Mouse (Mus musculus): ENCODE measurements around the gene Xrcc6.

DNA sequence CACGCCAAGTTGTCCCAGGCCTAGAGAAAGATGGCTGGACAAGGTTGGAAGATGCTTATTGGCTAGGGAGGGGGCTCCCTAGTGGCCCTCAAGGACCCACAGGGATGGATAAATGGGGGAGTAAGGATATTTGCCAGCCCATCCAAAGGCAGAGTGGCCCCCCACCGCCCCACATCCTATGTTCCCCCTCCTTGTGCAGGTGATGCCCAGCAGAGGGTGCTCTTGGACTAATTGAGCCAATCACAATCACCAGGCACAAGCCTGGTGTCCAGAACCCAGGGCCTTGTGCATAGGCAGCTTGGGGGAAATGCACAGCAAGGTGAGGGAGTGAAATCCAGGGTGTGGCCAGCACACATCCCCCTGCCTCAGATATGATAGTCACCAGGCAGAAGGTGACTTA lies 49.4 kb upstream of the Xrcc6 start:
- TF ChIP-seq CTCF (IDR thresholded peaks at IDR 0.05; ENCODE audit: insufficient read depth, low read length) (peak; percentile 60), POLR2A (IDR thresholded peaks at IDR 0.05; ENCODE audit: borderline replicate concordance, extremely low read depth, low read depth, low read length) (no peak)
